Mouse (Mus musculus): ENCODE data around the gene Fam20c. TPM values are rescaled to one million over a fixed set of nuclear protein-coding genes. Genes with fewer than 3 reads are reported as not detected.

The Fam20c gene
- polyA plus RNA-seq, 1 experiment from 2014 or later, result 19.9 TPM

DNA sequence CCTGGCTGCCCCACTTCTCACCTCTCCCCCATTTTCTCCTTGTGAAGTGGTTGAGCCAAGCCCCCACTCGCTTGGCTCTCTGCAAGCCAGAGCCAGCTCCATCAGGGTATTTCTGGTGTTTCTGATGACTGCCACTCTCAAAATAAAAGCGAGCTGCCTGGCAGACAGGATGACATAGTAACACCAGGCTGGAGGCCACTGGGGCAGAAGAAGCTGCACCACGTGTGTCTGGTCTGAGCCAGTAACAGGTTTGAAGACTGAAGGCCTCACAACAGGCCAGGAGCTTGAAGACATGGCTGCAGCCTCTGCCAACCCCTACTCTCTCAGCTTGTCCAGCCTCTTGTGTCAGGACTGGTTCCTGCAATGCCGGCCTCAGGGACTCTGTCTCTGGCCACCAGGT, 8.0 kb downstream of the Fam20c start:
- WGBS, result 74% methylated on average over 4 of the region's 4 CpGs
- no peaks in the 10 kb centered on the region for H3K27me3 ChIP-seq (ENCODE audit: control insufficient read depth, insufficient read depth, low read length)
- ATAC-seq (ENCODE audit: low FRiP score, low TSS enrichment), result no peak
- no peaks in the 10 kb centered on the region for H3K9me3 ChIP-seq (ENCODE audit: control insufficient read depth, low read length)
- no peak overlapping the region for H3K4me3 ChIP-seq (ENCODE audit: low read length)
- 0 out of 2 replicates have a peak, but pooled peaks cover 3% of the 10 kb centered on the region for H3K4me1 ChIP-seq (ENCODE audit: control insufficient read depth, insufficient read depth, low read length)
- no peak overlapping the region for H3K9ac ChIP-seq (ENCODE audit: low read depth, low read length)
- no peak overlapping the region for H3K27ac ChIP-seq (ENCODE audit: low read depth, low read length)
- no peak overlapping the region for H3K4me2 ChIP-seq (replicated peaks; ENCODE audit: low read depth, low read length)
- H3K36me3 ChIP-seq (ENCODE audit: control insufficient read depth, insufficient read depth, low read length), result peaks cover 7% of the 10 kb centered on the region

DNA sequence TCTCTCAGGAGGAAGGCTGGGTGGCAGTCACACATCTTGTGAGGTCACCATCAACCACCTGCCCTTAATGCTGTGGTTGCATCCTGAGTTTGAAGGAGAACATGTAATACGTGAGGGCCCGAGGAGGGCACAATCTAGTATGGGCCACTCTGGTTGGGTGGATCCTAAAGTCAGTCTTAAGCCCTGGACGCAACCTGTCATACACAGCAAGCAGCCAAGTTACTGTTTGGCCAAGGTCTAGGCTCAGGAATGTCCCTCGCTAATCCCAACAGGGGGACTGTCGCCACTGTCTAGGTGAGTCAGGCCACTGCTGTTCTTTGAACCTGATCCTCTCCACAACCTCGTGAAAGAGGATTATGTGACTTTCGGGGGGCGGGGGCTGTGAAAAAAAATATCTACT, 10.3 kb downstream of the Fam20c start:
- ATAC-seq (ENCODE audit: low FRiP score, low TSS enrichment), result no peak
- no peaks in the 10 kb centered on the region for H3K4me1 ChIP-seq (ENCODE audit: control insufficient read depth, insufficient read depth, low read length)
- no peak overlapping the region for H3K9ac ChIP-seq (ENCODE audit: low read depth, low read length)
- no peak overlapping the region for H3K4me2 ChIP-seq (replicated peaks; ENCODE audit: low read depth, low read length)
- no peaks in the 10 kb centered on the region for H3K27me3 ChIP-seq (ENCODE audit: control insufficient read depth, insufficient read depth, low read length)
- no peak overlapping the region for H3K4me3 ChIP-seq (ENCODE audit: low read length)
- H3K27ac ChIP-seq (ENCODE audit: low read depth, low read length), result no peak overlapping the region
- no peaks in the 10 kb centered on the region for H3K9me3 ChIP-seq (ENCODE audit: control insufficient read depth, low read length)
- H3K36me3 ChIP-seq (ENCODE audit: control insufficient read depth, insufficient read depth, low read length), result peaks cover 2% of the 10 kb centered on the region
- WGBS, result 80% methylated on average over 8 of the region's 8 CpGs

DNA sequence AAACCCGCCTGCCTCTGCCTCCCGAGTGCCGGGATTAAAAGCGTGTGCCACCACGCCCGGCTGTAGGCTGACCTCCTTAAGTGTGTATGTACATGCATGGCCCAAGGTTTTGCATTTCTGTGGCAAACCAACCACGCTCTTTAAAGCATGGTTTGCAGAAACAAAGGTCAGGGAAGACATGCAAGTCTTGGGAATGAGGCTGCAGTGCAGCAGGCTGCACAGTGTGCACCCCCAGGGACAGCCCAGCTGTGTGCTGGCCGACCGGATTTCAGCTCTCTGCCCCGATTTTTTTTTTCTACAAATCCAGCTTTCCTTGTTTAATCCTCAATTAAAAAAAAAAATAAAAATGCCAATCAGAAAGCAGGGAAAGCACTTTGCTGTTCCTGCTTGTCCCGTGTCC, 13.3 kb downstream of the Fam20c start:
- WGBS, result 82% methylated on average over 11 of the region's 11 CpGs
- Histone ChIP-seq H3K27ac (ENCODE audit: low read depth, low read length) (no peak overlapping the region), H3K4me1 (ENCODE audit: control insufficient read depth, insufficient read depth, low read length) (no peaks in the 10 kb centered on the region)

DNA sequence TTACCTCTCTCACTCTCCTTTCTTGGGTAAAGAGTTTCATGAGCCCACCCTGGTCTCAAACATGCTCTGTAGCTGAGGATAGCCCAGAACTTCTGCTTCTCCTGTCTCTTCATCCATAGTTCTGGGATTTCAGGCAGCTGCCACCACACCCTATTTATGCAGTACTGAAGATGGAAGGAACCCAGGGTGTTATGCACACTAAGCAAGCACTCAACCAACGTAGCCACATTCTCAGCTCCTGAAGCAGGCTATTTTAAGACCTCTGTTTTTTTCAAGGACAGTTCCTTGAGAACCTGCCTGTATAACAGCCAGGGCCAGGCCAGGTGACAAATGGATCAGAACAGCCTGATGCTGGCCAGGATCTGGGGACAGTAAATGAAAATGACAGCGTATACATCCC, 14.4 kb downstream of the Fam20c start:
- 84% methylated on average over 2 of the region's 2 CpGs for WGBS
- Histone ChIP-seq H3K27ac (ENCODE audit: low read depth, low read length) (no peak overlapping the region), H3K9me3 (ENCODE audit: control insufficient read depth, low read length) (no peaks in the 10 kb centered on the region), H3K4me2 (replicated peaks; ENCODE audit: low read depth, low read length) (no peak overlapping the region), H3K27me3 (ENCODE audit: control insufficient read depth, insufficient read depth, low read length) (no peaks in the 10 kb centered on the region), H3K9ac (ENCODE audit: low read depth, low read length) (no peak overlapping the region), H3K4me3 (ENCODE audit: low read length) (no peak overlapping the region), H3K36me3 (ENCODE audit: control insufficient read depth, insufficient read depth, low read length) (no peaks in the 10 kb centered on the region; the same call in 1 of the 2 replicates), H3K4me1 (ENCODE audit: control insufficient read depth, insufficient read depth, low read length) (no peaks in the 10 kb centered on the region)
- no peak for ATAC-seq (ENCODE audit: low FRiP score, low TSS enrichment)

More for the DNA sequence above, 13.3 kb downstream of the Fam20c start:
- ATAC-seq (ENCODE audit: low FRiP score, low TSS enrichment), result no peak
- Histone ChIP-seq H3K36me3 (ENCODE audit: control insufficient read depth, insufficient read depth, low read length) (no peaks in the 10 kb centered on the region; the same call in 1 of the 2 replicates), H3K9me3 (ENCODE audit: control insufficient read depth, low read length) (no peaks in the 10 kb centered on the region), H3K9ac (ENCODE audit: low read depth, low read length) (no peak overlapping the region), H3K27me3 (ENCODE audit: control insufficient read depth, insufficient read depth, low read length) (no peaks in the 10 kb centered on the region), H3K4me3 (ENCODE audit: low read length) (no peak overlapping the region), H3K4me2 (replicated peaks; ENCODE audit: low read depth, low read length) (no peak overlapping the region)

DNA sequence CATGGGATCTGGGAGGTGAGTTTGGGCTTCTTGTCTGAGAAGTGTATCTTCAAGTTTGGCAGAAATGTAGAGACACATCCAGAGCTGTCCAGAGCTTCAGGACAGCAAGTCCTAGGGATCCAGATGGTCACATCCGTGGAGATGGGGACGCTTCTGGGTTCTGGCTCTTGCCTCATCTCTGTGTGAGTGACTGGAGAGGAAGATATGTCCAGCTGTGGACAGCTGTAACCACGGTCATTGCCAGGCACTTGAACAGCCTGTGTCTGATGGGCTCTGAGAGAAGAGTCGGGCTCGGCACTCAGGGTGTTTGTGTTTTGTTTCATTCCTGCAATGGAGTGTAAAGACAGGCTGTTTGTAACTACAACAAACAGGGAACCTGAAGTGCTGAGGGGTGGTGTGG, 14.8 kb downstream of the Fam20c start:
- H3K27ac ChIP-seq (ENCODE audit: low read depth, low read length), result no peak overlapping the region
- no peak overlapping the region for H3K4me2 ChIP-seq (replicated peaks; ENCODE audit: low read depth, low read length)
- no peak overlapping the region for H3K9ac ChIP-seq (ENCODE audit: low read depth, low read length)
- ATAC-seq (ENCODE audit: low FRiP score, low TSS enrichment), result no peak
- no peak overlapping the region for H3K4me3 ChIP-seq (ENCODE audit: low read length)
- no peaks in the 10 kb centered on the region for H3K4me1 ChIP-seq (ENCODE audit: control insufficient read depth, insufficient read depth, low read length)
- H3K27me3 ChIP-seq (ENCODE audit: control insufficient read depth, insufficient read depth, low read length), result no peaks in the 10 kb centered on the region
- H3K9me3 ChIP-seq (ENCODE audit: control insufficient read depth, low read length), result no peaks in the 10 kb centered on the region
- H3K36me3 ChIP-seq (ENCODE audit: control insufficient read depth, insufficient read depth, low read length), result no peaks in the 10 kb centered on the region; the same call in 1 of the 2 replicates
- WGBS, result 75% methylated on average over 5 of the region's 5 CpGs

DNA sequence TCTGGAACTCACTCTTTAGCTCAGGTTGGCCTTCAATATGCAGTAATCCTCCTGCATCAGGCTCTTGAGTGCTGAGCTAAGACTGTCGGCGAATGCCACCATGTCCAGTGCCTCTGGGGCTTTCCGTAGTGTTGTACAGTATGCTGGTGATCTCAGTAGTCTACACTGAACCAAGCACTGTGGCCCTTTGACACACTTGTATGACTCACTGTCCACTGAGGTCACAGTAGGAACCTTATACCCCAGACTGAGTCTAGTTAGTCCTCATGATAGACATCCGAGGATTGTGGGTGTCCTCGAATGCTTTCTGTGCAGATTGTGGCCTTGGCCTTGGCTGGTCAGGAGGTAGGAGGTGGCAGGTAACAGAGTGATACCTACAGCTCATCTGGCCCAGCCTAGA, 20.8 kb downstream of the Fam20c start:
- no peak for ATAC-seq (ENCODE audit: low FRiP score, low TSS enrichment)
- WGBS, result 93% methylated on average over 5 of the region's 5 CpGs
- Histone ChIP-seq H3K4me3 (ENCODE audit: low read length) (no peak overlapping the region), H3K27me3 (ENCODE audit: control insufficient read depth, insufficient read depth, low read length) (no peaks in the 10 kb centered on the region), H3K4me2 (replicated peaks; ENCODE audit: low read depth, low read length) (no peak overlapping the region), H3K9me3 (ENCODE audit: control insufficient read depth, low read length) (no peaks in the 10 kb centered on the region), H3K36me3 (ENCODE audit: control insufficient read depth, insufficient read depth, low read length) (no peaks in the 10 kb centered on the region; the same call in 1 of the 2 replicates), H3K9ac (ENCODE audit: low read depth, low read length) (no peak overlapping the region), H3K27ac (ENCODE audit: low read depth, low read length) (no peak overlapping the region), H3K4me1 (ENCODE audit: control insufficient read depth, insufficient read depth, low read length) (peaks cover 5% of the 10 kb centered on the region; the same call in 1 of the 2 replicates)

DNA sequence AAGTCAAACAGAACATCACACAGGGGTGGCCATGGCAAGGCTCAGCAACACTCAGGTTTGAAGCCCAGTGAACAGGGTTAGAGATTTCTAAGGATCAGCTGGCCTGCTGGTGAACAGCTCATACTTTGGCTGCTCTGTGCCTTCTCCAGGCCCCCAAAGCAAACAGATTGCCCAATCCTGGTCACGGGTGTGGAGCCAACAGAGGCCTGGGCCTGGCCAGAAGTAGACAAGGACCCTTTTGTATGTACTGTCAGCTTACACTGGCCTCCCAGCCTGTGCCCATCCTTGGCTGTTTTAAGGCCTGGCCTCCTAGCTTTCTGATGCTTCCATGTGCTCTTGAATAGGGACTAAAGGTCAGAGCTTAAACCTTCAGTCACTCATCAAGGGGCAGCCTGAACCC, 22.0 kb downstream of the Fam20c start:
- Histone ChIP-seq H3K9ac (ENCODE audit: low read depth, low read length) (no peak overlapping the region), H3K9me3 (ENCODE audit: control insufficient read depth, low read length) (no peaks in the 10 kb centered on the region), H3K27me3 (ENCODE audit: control insufficient read depth, insufficient read depth, low read length) (no peaks in the 10 kb centered on the region), H3K4me1 (ENCODE audit: control insufficient read depth, insufficient read depth, low read length) (peaks cover 5% of the 10 kb centered on the region; the same call in 1 of the 2 replicates), H3K4me2 (replicated peaks; ENCODE audit: low read depth, low read length) (no peak overlapping the region), H3K27ac (ENCODE audit: low read depth, low read length) (no peak overlapping the region), H3K36me3 (ENCODE audit: control insufficient read depth, insufficient read depth, low read length) (no peaks in the 10 kb centered on the region; the same call in 1 of the 2 replicates), H3K4me3 (ENCODE audit: low read length) (no peak overlapping the region)
- 87% methylated on average over 1 of the region's 1 CpGs for WGBS
- ATAC-seq (ENCODE audit: low FRiP score, low TSS enrichment), result no peak

DNA sequence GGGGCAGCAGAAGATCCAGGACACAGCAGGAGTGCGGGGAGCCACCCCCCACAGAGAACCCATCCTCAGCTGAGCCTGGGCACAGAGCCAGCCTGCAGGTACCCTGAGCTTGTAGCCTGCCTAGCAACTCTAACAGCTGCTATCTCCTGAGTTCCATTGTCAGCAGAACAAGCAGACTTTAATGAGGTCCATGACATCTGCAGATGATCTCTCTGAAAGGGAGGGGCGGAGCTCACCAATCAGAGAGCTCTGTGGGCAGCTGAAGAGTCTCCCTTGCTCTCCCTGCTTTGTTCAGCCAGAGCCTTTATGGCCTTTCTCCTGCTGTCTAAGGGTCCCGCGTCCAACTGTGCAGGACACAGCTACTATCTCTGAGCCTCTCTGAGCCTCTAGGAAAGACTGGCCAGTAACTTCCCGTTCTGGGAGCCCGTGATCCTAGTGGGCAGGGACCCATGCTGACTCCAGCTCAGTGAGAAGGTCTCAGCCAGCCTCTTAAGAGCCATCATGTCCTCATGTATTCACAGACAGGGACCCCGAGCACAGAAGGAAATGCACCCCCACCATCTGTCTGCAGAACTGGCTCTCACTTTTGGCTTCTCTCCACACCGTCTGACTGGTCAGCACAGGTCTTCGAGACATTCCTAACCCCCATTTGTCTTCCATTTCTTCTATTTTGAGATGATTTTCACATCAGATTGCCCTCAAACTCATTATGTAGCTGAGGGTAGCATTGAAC, 24.6 kb downstream of the Fam20c start:
- Histone ChIP-seq H3K4me1 (ENCODE audit: control insufficient read depth, insufficient read depth, low read length) (peaks cover 5% of the 10 kb centered on the region; the same call in 1 of the 2 replicates), H3K4me3 (ENCODE audit: low read length) (no peak overlapping the region), H3K27me3 (ENCODE audit: control insufficient read depth, insufficient read depth, low read length) (no peaks in the 10 kb centered on the region), H3K4me2 (replicated peaks; ENCODE audit: low read depth, low read length) (no peak overlapping the region), H3K9me3 (ENCODE audit: control insufficient read depth, low read length) (no peaks in the 10 kb centered on the region), H3K9ac (ENCODE audit: low read depth, low read length) (no peak overlapping the region), H3K27ac (ENCODE audit: low read depth, low read length) (no peak overlapping the region), H3K36me3 (ENCODE audit: control insufficient read depth, insufficient read depth, low read length) (no peaks in the 10 kb centered on the region; the same call in 1 of the 2 replicates)
- 42% methylated on average over 9 of the region's 9 CpGs for WGBS
- peak; percentile 75; the same call in 1 of the 2 replicates for ATAC-seq (ENCODE audit: low FRiP score, low TSS enrichment)

DNA sequence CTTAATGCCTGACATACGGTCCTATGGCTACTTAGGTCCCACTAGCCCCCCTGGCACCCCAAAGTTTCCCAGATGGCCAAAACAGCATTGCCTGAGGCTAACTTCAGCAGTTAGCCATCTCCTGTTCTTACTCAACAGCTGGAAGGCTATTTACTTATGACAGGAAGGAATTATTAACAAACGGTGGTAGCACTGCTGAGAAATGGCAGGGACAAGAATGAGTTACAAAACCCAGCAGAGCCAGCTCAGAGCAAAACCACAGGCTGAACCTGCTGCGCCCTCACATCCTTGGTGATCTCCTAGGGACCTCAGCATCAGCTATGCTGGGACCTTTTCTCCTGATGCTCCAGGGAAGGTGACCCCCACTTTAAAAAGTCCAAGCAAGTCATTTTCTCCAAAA, 25.3 kb downstream of the Fam20c start:
- Histone ChIP-seq H3K36me3 (ENCODE audit: control insufficient read depth, insufficient read depth, low read length) (no peaks in the 10 kb centered on the region; the same call in 1 of the 2 replicates), H3K9me3 (ENCODE audit: control insufficient read depth, low read length) (no peaks in the 10 kb centered on the region), H3K27me3 (ENCODE audit: control insufficient read depth, insufficient read depth, low read length) (no peaks in the 10 kb centered on the region), H3K4me3 (ENCODE audit: low read length) (no peak overlapping the region), H3K9ac (ENCODE audit: low read depth, low read length) (no peak overlapping the region), H3K4me1 (ENCODE audit: control insufficient read depth, insufficient read depth, low read length) (peaks cover 5% of the 10 kb centered on the region; the same call in 1 of the 2 replicates), H3K4me2 (replicated peaks; ENCODE audit: low read depth, low read length) (no peak overlapping the region), H3K27ac (ENCODE audit: low read depth, low read length) (no peak overlapping the region)
- WGBS, result 64% methylated on average over 3 of the region's 3 CpGs
- ATAC-seq (ENCODE audit: low FRiP score, low TSS enrichment), result no peak
